Mouse (Mus musculus) hindlimb bud, embryonic 11.5 days (tissue): ENCODE measurements at regions not wholly inside any gene's neighbourhood (a gene's known extent, or its start where the extent isn't known, plus 50 kb on each side); places are given as distances from the start of the nearest gene placed in this dataset.

Source experiments
- DNase-seq: peaks from one replicate; pipeline ENCODE4 v3.0.0-alpha.2; 2012; ENCODE audit warnings: low read depth, low spot score; ENCODE audit errors: extremely low spot score

- no peak for DNase-seq
These were observed 180.8 kb downstream of the Stim2 start for GRCm38 (mm10) chr5:54178966-54179547.

- no peak for DNase-seq
These were observed 181.9 kb downstream of the Stim2 start for GRCm38 (mm10) chr5:54180192-54180611.

- no peak for DNase-seq
These were observed 182.5 kb downstream of the Stim2 start for GRCm38 (mm10) chr5:54180640-54181326.

- no peak for DNase-seq
These were observed 183.1 kb downstream of the Stim2 start for GRCm38 (mm10) chr5:54181327-54181863.

- DNase-seq, result no peak
These were observed 184.5 kb downstream of the Stim2 start for GRCm38 (mm10) chr5:54182754-54183153.

GRCm38 (mm10) chr5:54185662-54186061 lies 187.4 kb downstream of the Stim2 start:
- DNase-seq, result no peak

GRCm38 (mm10) chr5:54186076-54186676 lies 187.9 kb downstream of the Stim2 start:
- DNase-seq, result no peak

- DNase-seq, result no peak
These were observed 193.4 kb downstream of the Stim2 start for GRCm38 (mm10) chr5:54191688-54192087.

- no peak for DNase-seq
These were observed 196.5 kb downstream of the Stim2 start for GRCm38 (mm10) chr5:54194846-54195245.

GRCm38 (mm10) chr5:54200032-54200431 lies 201.7 kb downstream of the Stim2 start:
- DNase-seq, result no peak

GRCm38 (mm10) chr5:54200587-54200986 lies 202.3 kb downstream of the Stim2 start:
- DNase-seq, result no peak

GRCm38 (mm10) chr5:54211457-54211856 lies 213.2 kb downstream of the Stim2 start:
- no peak for DNase-seq

- DNase-seq, result no peak
These were observed 213.8 kb downstream of the Stim2 start for GRCm38 (mm10) chr5:54212038-54212589.

- no peak for DNase-seq
These were observed 226.7 kb downstream of the Stim2 start for GRCm38 (mm10) chr5:54225031-54225430.

GRCm38 (mm10) chr5:54234580-54234979 lies 236.3 kb downstream of the Stim2 start:
- DNase-seq, result no peak

- DNase-seq, result no peak
These were observed 236.9 kb downstream of the Stim2 start for GRCm38 (mm10) chr5:54235226-54235625.

GRCm38 (mm10) chr5:54237226-54237625 lies 238.9 kb downstream of the Stim2 start:
- no peak for DNase-seq

GRCm38 (mm10) chr5:54238646-54239167 lies 240.4 kb downstream of the Stim2 start:
- peak; percentile 18 for DNase-seq

GRCm38 (mm10) chr5:54239586-54239985 lies 241.3 kb downstream of the Stim2 start:
- DNase-seq, result no peak

- no peak for DNase-seq
These were observed 243.0 kb downstream of the Stim2 start for GRCm38 (mm10) chr5:54241169-54241917.

GRCm38 (mm10) chr5:54242126-54242525 lies 243.8 kb downstream of the Stim2 start:
- DNase-seq, result no peak
